8 mouse cellular contexts compared by ENCODE assay signal in the genomic region with DNA sequence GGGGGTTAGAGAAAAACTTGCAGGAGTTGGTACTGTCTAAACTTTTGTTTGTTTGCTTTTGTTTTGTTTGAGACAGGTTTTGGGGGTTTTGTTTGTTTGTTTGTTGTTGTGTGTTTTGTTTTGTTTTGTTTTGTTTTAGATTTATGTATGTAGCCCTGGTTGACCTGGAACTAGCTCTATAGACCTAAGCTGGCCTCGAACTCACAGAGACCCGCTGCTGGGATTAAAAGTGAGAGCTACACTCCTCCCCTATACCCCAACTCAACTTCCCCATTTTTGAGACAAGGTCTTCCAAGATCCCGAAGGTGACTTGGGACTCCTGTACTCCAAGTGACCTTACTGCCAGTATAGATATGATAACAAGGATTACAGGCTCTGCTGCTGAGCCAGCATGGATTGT. TPM values are rescaled to one million over a fixed set of nuclear protein-coding genes. Genes with fewer than 3 reads are reported as not detected.
A peak's percentile ranks its signal among the peaks of the same experiment; 100 is the strongest.
DNase-seq lines count a peak whose midpoint lies in the region; ATAC-seq and TF ChIP-seq lines count a peak whose summit lies in the region.

No protein-coding gene starts in this region.

- H3K4me2 ChIP-seq in lung, embryonic 14.5 days: peak overlapping the region; percentile 67
- peak overlapping the region; percentile 66 for H3K4me2 ChIP-seq in embryonic facial prominence, embryonic 15.5 days (replicated peaks)
- H3K4me2 ChIP-seq in neural tube, embryonic 14.5 days (ENCODE audit: low read depth, low read length): peak overlapping the region; percentile 63

- DNase-seq in lung, embryonic 14.5 days: peak; percentile 15
- no peak for DNase-seq in lung, adult 18-20 months
- no peak for DNase-seq in limb, embryonic 10.5 days (ENCODE audit: low spot score)
- DNase-seq in cerebellum, adult 8-10 months: no peak
- DNase-seq in layer of hippocampus, postnatal 25 days (ENCODE audit: extremely low spot score in 1 of 2, low spot score in 1 of 2): no peak
- no peak for DNase-seq in thymus, postnatal 14 days

- H3K27me3 ChIP-seq in lung, embryonic 14.5 days (ENCODE audit: insufficient read depth, low read length): no peaks in the 10 kb centered on the region
- no peaks in the 10 kb centered on the region for H3K27me3 ChIP-seq in embryonic facial prominence, embryonic 15.5 days
- H3K27me3 ChIP-seq in limb, embryonic 10.5 days (ENCODE audit: low read depth, poor library complexity, severe bottlenecking): no peaks in the 10 kb centered on the region
- H3K27me3 ChIP-seq in neural tube, embryonic 14.5 days (ENCODE audit: control insufficient read depth, insufficient read depth, low read length): no peaks in the 10 kb centered on the region

- H3K4me3 ChIP-seq in lung, embryonic 14.5 days (ENCODE audit: low read depth, low read length): peak overlapping the region; percentile 49
- peak overlapping the region; percentile 78 for H3K4me3 ChIP-seq in embryonic facial prominence, embryonic 15.5 days (replicated peaks)
- H3K4me3 ChIP-seq in limb, embryonic 10.5 days: peak overlapping the region; percentile 71
- peak overlapping the region; percentile 53 for H3K4me3 ChIP-seq in neural tube, embryonic 14.5 days (ENCODE audit: low read depth, low read length)

- no peak overlapping the region for H3K27ac ChIP-seq in lung, embryonic 14.5 days (ENCODE audit: low read depth)
- H3K27ac ChIP-seq in embryonic facial prominence, embryonic 15.5 days (replicated peaks): 0 out of 2 replicates have a peak overlapping the region, but pooled peaks have one; percentile 13
- H3K27ac ChIP-seq in limb, embryonic 10.5 days: peak overlapping the region; percentile 79
- no peak overlapping the region for H3K27ac ChIP-seq in neural tube, embryonic 14.5 days (ENCODE audit: low read depth, low read length)

- whole genome bisulfite sequencing in lung, embryonic 14.5 days: 31% methylated on average over 3 of the region's 3 CpGs
- 35% methylated on average over 3 of the region's 3 CpGs for WGBS in embryonic facial prominence, embryonic 15.5 days
- WGBS in limb, embryonic 10.5 days: 30% methylated on average over 3 of the region's 3 CpGs
- WGBS in neural tube, embryonic 14.5 days: 32% methylated on average over 3 of the region's 3 CpGs

- H3K9me3 ChIP-seq in lung, embryonic 14.5 days (ENCODE audit: low read depth, low read length): no peaks in the 10 kb centered on the region
- H3K9me3 ChIP-seq in embryonic facial prominence, embryonic 15.5 days (replicated peaks): no peaks in the 10 kb centered on the region
- no peaks in the 10 kb centered on the region for H3K9me3 ChIP-seq in limb, embryonic 10.5 days (replicated peaks)
- H3K9me3 ChIP-seq in neural tube, embryonic 14.5 days (ENCODE audit: control insufficient read depth, low read length): no peaks in the 10 kb centered on the region

- ATAC-seq in lung, embryonic 14.5 days (ENCODE audit: insufficient read depth): peak; percentile 55; the same call in 1 of the 2 replicates
- no peak for ATAC-seq in embryonic facial prominence, embryonic 15.5 days (ENCODE audit: insufficient number of reproducible peaks, low FRiP score, low TSS enrichment, low read depth)
- ATAC-seq in neural tube, embryonic 14.5 days (ENCODE audit: low read depth): 0 out of 2 replicates have a peak, but pooled peaks have one; percentile 13

- H3K9ac ChIP-seq in lung, embryonic 14.5 days: no peak overlapping the region
- H3K9ac ChIP-seq in embryonic facial prominence, embryonic 15.5 days: peak overlapping the region; percentile 41; the same call in 1 of the 2 replicates
- H3K9ac ChIP-seq in neural tube, embryonic 14.5 days (replicated peaks; ENCODE audit: low read depth, low read length): no peak overlapping the region

- no peak for TF ChIP-seq CTCF in lung, embryonic 14.5 days (IDR thresholded peaks at IDR 0.05; ENCODE audit: low read depth)

- no peaks in the 10 kb centered on the region for H3K4me1 ChIP-seq in lung, embryonic 14.5 days (ENCODE audit: insufficient read depth)
- 0 out of 2 replicates have a peak, but pooled peaks cover 12% of the 10 kb centered on the region for H3K4me1 ChIP-seq in embryonic facial prominence, embryonic 15.5 days
- H3K4me1 ChIP-seq in limb, embryonic 10.5 days: peaks cover 12% of the 10 kb centered on the region
- 0 out of 2 replicates have a peak, but pooled peaks cover 3% of the 10 kb centered on the region for H3K4me1 ChIP-seq in neural tube, embryonic 14.5 days (ENCODE audit: control insufficient read depth, insufficient read depth, low read length)

- H3K36me3 ChIP-seq in lung, embryonic 14.5 days (ENCODE audit: insufficient read depth): no peaks in the 10 kb centered on the region
- no peaks in the 10 kb centered on the region for H3K36me3 ChIP-seq in embryonic facial prominence, embryonic 15.5 days
- no peaks in the 10 kb centered on the region for H3K36me3 ChIP-seq in limb, embryonic 10.5 days
- no peaks in the 10 kb centered on the region for H3K36me3 ChIP-seq in neural tube, embryonic 14.5 days (ENCODE audit: control insufficient read depth, insufficient read depth, low read length)

RNA-seq across cellular contexts. Expression of gene Mrpl35, which starts 2.8 kb away (rescaled TPM):
- 66.5 and 66.7 TPM in 2 replicates for polyA plus RNA-seq in lung, embryonic 14.5 days (2014; fragmentation: Nextera tagmentation; extraction: Ambion mirVana)
- polyA plus RNA-seq in embryonic facial prominence, embryonic 15.5 days (2015; fragmentation: Nextera tagmentation; extraction: Ambion mirVana): 59.2 TPM in 2 replicates
- polyA plus RNA-seq in limb, embryonic 10.5 days (2016; fragmentation: Nextera tagmentation; extraction: Ambion mirVana): 70.7 and 80.4 TPM in 2 replicates
- polyA plus RNA-seq in neural tube, embryonic 14.5 days (2014; fragmentation: Nextera tagmentation; extraction: Ambion mirVana): 46.2 and 48.5 TPM in 2 replicates
- 10 to 100 TPM; 28.6 to 31.7 TPM for total RNA-seq in layer of hippocampus, postnatal 25 days (2021)

RNA-seq across cellular contexts. Expression of gene Immt, which starts 7.2 kb away (rescaled TPM):
- 193 and 196 TPM in 2 replicates for polyA plus RNA-seq in lung, embryonic 14.5 days (2014; fragmentation: Nextera tagmentation; extraction: Ambion mirVana)
- 148 and 149 TPM in 2 replicates for polyA plus RNA-seq in embryonic facial prominence, embryonic 15.5 days (2015; fragmentation: Nextera tagmentation; extraction: Ambion mirVana)
- 231 and 240 TPM in 2 replicates for polyA plus RNA-seq in limb, embryonic 10.5 days (2016; fragmentation: Nextera tagmentation; extraction: Ambion mirVana)
- 175 and 179 TPM in 2 replicates for polyA plus RNA-seq in neural tube, embryonic 14.5 days (2014; fragmentation: Nextera tagmentation; extraction: Ambion mirVana)
- total RNA-seq in layer of hippocampus, postnatal 25 days (2021): 100 to 1,000 TPM; 131 to 143 TPM

Comparison
In these comparisons a context has a peak if more than half of its experiments do, and no peak if none do; other contexts are left out.
1. H3K27ac ChIP-seq: peak in embryonic facial prominence, embryonic 15.5 days (single experiment) and limb, embryonic 10.5 days (single experiment); none in lung, embryonic 14.5 days (single experiment) and neural tube, embryonic 14.5 days (single experiment).
2. Peak in every context shown above with its lines, with median percentiles within 50 percentile points of each other: H3K4me2 ChIP-seq and H3K4me3 ChIP-seq.